Mouse (Mus musculus): Measurements from ENCODE around the gene Ing1. TPM values are rescaled to one million over a fixed set of nuclear protein-coding genes. Genes with fewer than 3 reads are reported as not detected.
A peak's percentile ranks its signal among the peaks of the same experiment; 100 is the strongest.

The Ing1 gene
- polyA plus RNA-seq, 1 experiment from 2014 or later, result 41.6 TPM

DNA sequence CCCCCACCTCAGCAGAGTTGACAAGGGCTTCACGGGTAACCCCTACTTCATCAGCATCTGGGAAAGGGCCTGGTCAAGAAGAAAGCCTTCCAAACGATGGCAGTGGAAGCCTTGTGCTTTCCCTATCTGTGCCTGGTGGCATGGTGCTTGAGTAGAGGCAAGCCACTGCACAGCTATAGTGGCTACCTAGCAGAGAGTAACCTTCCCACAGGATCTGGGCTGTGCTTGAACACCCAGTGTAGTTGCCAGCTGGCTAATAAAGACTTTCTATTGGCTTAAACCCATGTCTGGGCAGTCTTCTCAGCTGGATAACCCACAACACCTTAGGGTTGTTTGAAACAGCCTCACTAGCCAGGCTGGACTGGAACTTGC is 31.0 kb downstream of the Ing1 start:
- Histone ChIP-seq H3K9ac (ENCODE audit: low read depth, low read length) (no peak overlapping the region), H3K36me3 (ENCODE audit: control insufficient read depth, insufficient read depth, low read length) (no peaks in the 10 kb centered on the region), H3K27ac (ENCODE audit: low read depth, low read length) (no peak overlapping the region), H3K4me1 (replicated peaks; ENCODE audit: control insufficient read depth, insufficient read depth, low read length) (no peaks in the 10 kb centered on the region), H3K9me3 (ENCODE audit: control insufficient read depth, low read length) (no peaks in the 10 kb centered on the region), H3K27me3 (ENCODE audit: control insufficient read depth, insufficient read depth, low read length) (no peaks in the 10 kb centered on the region), H3K4me2 (replicated peaks; ENCODE audit: low read depth, low read length) (no peak overlapping the region), H3K4me3 (ENCODE audit: low read depth, low read length) (no peak overlapping the region)
- ATAC-seq (ENCODE audit: low FRiP score) (no peak), DNase-seq (ENCODE audit: low spot score) (no peak)
- 73% methylated on average over 2 of the region's 2 CpGs for WGBS

DNA sequence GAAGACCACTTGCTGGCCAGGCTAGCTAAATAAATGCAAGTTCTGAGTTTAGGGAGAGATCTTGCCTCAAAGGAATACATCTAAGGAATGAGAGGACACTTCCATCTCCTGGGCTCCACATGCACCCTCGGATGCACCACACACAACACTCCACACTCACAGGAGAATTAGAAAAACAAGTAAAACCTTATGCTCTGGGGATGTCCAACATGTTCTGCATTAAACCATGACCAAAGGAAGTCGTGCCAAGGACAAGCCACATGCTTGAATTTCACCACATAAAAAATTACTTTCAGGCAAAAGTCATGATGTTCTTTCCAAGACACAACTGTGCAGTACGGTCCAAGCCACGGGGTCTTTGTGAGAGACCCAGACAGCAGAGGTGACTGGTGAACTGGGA is 36.5 kb downstream of the Ing1 start:
- Histone ChIP-seq H3K4me3 (ENCODE audit: low read depth, low read length) (no peak overlapping the region), H3K27ac (ENCODE audit: low read depth, low read length) (no peak overlapping the region), H3K27me3 (ENCODE audit: control insufficient read depth, insufficient read depth, low read length) (no peaks in the 10 kb centered on the region), H3K4me1 (replicated peaks; ENCODE audit: control insufficient read depth, insufficient read depth, low read length) (no peaks in the 10 kb centered on the region), H3K36me3 (ENCODE audit: control insufficient read depth, insufficient read depth, low read length) (no peaks in the 10 kb centered on the region), H3K4me2 (replicated peaks; ENCODE audit: low read depth, low read length) (no peak overlapping the region), H3K9me3 (ENCODE audit: control insufficient read depth, low read length) (no peaks in the 10 kb centered on the region), H3K9ac (ENCODE audit: low read depth, low read length) (no peak overlapping the region)
- WGBS, result 79% methylated on average over 4 of the region's 4 CpGs
- DNase-seq (ENCODE audit: low spot score), result no peak
- ATAC-seq (ENCODE audit: low FRiP score), result no peak

DNA sequence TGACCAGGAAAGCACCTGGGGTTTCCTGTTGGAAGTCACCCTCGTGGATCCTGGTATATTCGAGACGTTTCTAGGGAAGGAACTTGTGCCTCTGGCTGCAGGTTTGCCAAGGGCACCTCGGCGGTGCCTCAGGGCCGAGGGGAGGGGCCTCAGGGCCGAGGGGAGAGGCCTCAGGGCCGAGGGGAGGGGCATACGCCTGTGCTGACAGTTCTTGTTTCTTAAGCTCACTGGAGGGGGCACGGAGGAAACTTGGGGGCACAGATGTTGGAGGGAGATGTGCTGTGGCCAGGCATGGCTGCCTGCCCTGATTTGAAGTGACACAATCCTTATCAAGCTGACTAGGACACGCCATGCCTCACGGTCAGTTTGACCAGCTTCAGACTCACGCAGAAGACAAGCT is 36.9 kb downstream of the Ing1 start:
- no peaks in the 10 kb centered on the region for H3K36me3 ChIP-seq (ENCODE audit: control insufficient read depth, insufficient read depth, low read length)
- H3K4me3 ChIP-seq (ENCODE audit: low read depth, low read length), result no peak overlapping the region
- no peaks in the 10 kb centered on the region for H3K27me3 ChIP-seq (ENCODE audit: control insufficient read depth, insufficient read depth, low read length)
- H3K9ac ChIP-seq (ENCODE audit: low read depth, low read length), result no peak overlapping the region
- no peaks in the 10 kb centered on the region for H3K4me1 ChIP-seq (replicated peaks; ENCODE audit: control insufficient read depth, insufficient read depth, low read length)
- ATAC-seq (ENCODE audit: low FRiP score) (no peak), DNase-seq (ENCODE audit: low spot score) (no peak)
- H3K4me2 ChIP-seq (replicated peaks; ENCODE audit: low read depth, low read length), result no peak overlapping the region
- no peak overlapping the region for H3K27ac ChIP-seq (ENCODE audit: low read depth, low read length)
- 51% methylated on average over 13 of the region's 13 CpGs for WGBS
- H3K9me3 ChIP-seq (ENCODE audit: control insufficient read depth, low read length), result no peaks in the 10 kb centered on the region

DNA sequence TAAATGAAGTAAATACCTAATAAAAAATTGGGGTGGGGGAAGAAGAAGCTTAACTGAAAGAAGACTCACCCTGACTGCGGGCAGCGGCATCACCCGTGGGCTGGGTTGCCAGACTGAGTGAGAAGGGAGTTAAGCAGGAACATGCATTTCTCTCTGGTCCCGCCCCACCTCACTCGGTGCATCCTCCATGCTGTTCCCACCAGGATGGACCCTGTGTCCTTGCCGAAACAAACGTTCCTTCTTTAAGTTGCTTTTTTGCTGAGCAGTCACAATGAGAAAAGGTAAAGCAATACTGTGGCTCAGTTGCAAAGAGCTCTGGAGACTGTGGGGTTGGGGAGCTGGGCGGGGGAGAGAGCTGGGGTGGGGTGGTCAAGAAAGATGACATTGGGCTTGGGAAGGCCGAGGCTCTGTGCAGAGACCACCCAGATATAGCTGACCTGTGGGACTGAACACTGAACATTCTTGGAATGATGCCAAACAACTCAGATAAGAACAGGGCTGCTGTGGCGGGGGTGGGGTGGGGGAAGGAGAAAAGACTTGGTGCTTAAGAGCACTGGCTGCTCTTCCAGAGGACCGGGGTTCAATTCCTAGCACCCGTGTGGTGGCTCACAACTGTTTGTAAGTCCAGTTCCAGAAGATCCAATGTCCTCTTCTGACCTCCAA is 38.0 kb downstream of the Ing1 start:
- no peaks in the 10 kb centered on the region for H3K27me3 ChIP-seq (ENCODE audit: control insufficient read depth, insufficient read depth, low read length)
- no peaks in the 10 kb centered on the region for H3K4me1 ChIP-seq (replicated peaks; ENCODE audit: control insufficient read depth, insufficient read depth, low read length)
- no peak overlapping the region for H3K4me3 ChIP-seq (ENCODE audit: low read depth, low read length)
- no peaks in the 10 kb centered on the region for H3K9me3 ChIP-seq (ENCODE audit: control insufficient read depth, low read length)
- no peak for ATAC-seq (ENCODE audit: low FRiP score)
- WGBS, result 79% methylated on average over 12 of the region's 12 CpGs
- DNase-seq (ENCODE audit: low spot score), result no peak
- no peak overlapping the region for H3K27ac ChIP-seq (ENCODE audit: low read depth, low read length)
- no peaks in the 10 kb centered on the region for H3K36me3 ChIP-seq (ENCODE audit: control insufficient read depth, insufficient read depth, low read length)
- no peak overlapping the region for H3K4me2 ChIP-seq (replicated peaks; ENCODE audit: low read depth, low read length)
- no peak overlapping the region for H3K9ac ChIP-seq (ENCODE audit: low read depth, low read length)

DNA sequence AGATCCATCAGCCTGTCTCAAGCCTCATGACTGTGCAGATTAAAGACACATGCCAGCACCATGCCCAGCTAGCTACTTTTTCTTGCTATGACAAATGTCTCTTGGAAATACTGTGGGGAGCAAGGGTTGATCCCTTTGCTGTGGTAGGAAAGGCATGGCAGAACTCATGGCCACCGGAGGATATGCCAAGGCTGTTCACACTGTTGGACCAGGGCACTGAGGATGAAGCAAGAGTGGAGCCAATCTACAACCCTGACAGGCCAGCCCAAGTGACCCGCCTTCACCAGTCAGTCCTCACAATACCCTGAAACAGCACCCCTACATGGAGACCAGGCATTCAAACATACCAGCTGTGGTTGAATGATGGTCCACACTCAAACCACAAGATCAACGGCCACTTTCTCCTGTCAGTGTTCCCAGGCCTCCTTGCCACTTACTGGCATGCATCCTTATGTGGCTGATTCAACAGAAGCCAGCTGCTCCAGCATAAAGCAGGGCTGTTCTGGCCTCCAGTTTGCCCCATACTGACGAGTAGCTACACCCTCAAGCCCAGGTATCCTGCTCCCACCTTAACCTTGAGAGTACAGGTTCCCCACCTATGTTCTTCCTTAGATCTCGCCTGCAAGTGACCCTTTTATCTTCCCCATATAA is 45.1 kb downstream of the Ing1 start:
- DNase-seq (ENCODE audit: low spot score) (no peak), ATAC-seq (ENCODE audit: low FRiP score) (no peak)
- Histone ChIP-seq H3K27me3 (ENCODE audit: control insufficient read depth, insufficient read depth, low read length) (no peaks in the 10 kb centered on the region), H3K9me3 (ENCODE audit: control insufficient read depth, low read length) (no peaks in the 10 kb centered on the region), H3K27ac (ENCODE audit: low read depth, low read length) (no peak overlapping the region), H3K4me3 (ENCODE audit: low read depth, low read length) (no peak overlapping the region), H3K9ac (ENCODE audit: low read depth, low read length) (no peak overlapping the region), H3K4me2 (replicated peaks; ENCODE audit: low read depth, low read length) (no peak overlapping the region), H3K36me3 (ENCODE audit: control insufficient read depth, insufficient read depth, low read length) (no peaks in the 10 kb centered on the region), H3K4me1 (replicated peaks; ENCODE audit: control insufficient read depth, insufficient read depth, low read length) (no peaks in the 10 kb centered on the region)
- WGBS, result 87% methylated on average over 5 of the region's 5 CpGs

DNA sequence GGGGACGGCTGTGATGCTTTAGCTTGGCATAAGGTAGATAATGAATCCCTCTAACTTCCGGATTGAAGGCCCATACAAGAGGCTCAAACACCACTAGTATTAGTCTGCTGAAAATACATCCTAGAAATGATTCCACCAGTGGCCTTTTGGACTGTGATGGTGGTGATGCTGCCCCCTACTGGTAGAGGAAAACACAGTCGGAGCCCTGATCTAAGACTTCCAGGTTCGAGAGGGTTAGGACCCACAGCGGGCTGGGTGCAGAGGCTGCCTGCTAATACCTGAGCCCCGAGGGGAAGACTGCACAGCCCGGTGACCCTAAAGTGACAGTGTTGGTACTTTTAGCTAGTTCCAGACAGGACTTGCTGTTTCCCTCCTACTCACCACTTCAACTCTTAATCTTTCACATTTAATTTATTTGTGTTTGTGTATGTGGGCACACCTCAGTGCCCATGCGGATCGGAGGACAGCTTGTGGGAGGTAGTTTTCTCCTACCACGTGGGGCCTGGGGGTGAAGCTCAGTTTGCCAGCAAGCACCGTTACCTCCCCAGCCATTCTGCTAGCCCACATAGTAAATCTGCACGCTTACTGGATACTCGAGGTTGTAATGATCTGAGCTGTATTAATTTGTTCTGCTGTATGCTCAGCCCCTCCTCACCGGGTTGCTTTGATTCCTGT is 46.8 kb downstream of the Ing1 start:
- Histone ChIP-seq H3K4me2 (replicated peaks; ENCODE audit: low read depth, low read length) (no peak overlapping the region), H3K36me3 (ENCODE audit: control insufficient read depth, insufficient read depth, low read length) (no peaks in the 10 kb centered on the region), H3K4me1 (replicated peaks; ENCODE audit: control insufficient read depth, insufficient read depth, low read length) (no peaks in the 10 kb centered on the region), H3K4me3 (ENCODE audit: low read depth, low read length) (no peak overlapping the region), H3K9ac (ENCODE audit: low read depth, low read length) (no peak overlapping the region), H3K27ac (ENCODE audit: low read depth, low read length) (no peak overlapping the region), H3K9me3 (ENCODE audit: control insufficient read depth, low read length) (no peaks in the 10 kb centered on the region), H3K27me3 (ENCODE audit: control insufficient read depth, insufficient read depth, low read length) (no peaks in the 10 kb centered on the region)
- WGBS, result 42% methylated on average over 14 of the region's 14 CpGs
- ATAC-seq (ENCODE audit: low FRiP score) (peak; percentile 51; the same call in 1 of the 2 replicates), DNase-seq (ENCODE audit: low spot score) (peak; percentile 82)

DNA sequence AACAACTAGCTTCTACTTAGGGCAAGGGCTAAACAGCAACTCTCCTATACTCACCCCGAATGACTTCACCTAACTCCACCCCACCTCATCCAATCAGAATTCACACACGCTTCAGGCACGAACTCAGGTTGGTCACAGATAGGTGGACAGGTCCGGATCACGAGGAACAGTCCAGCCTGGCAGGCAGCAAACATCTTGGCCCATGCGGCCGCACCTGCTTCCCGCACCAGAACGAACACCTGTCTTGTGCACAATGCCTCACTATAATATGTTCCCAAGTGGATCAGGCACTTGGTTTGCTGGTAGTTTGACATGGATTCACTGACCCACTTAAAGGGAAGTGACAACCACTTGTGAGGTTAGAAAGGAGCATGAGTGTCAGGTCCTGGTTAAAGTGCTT is 53.5 kb downstream of the Ing1 start:
- H3K9ac ChIP-seq (ENCODE audit: low read depth, low read length), result no peak overlapping the region
- H3K4me1 ChIP-seq (replicated peaks; ENCODE audit: control insufficient read depth, insufficient read depth, low read length), result no peaks in the 10 kb centered on the region
- no peaks in the 10 kb centered on the region for H3K9me3 ChIP-seq (ENCODE audit: control insufficient read depth, low read length)
- H3K4me3 ChIP-seq (ENCODE audit: low read depth, low read length), result no peak overlapping the region
- ATAC-seq (ENCODE audit: low FRiP score), result no peak
- no peak for DNase-seq (ENCODE audit: low spot score)
- H3K27me3 ChIP-seq (ENCODE audit: control insufficient read depth, insufficient read depth, low read length), result no peaks in the 10 kb centered on the region
- WGBS, result 97% methylated on average over 9 of the region's 9 CpGs
- H3K4me2 ChIP-seq (replicated peaks; ENCODE audit: low read depth, low read length), result no peak overlapping the region
- H3K36me3 ChIP-seq (ENCODE audit: control insufficient read depth, insufficient read depth, low read length), result 0 out of 2 replicates have a peak, but pooled peaks cover 9% of the 10 kb centered on the region
- H3K27ac ChIP-seq (ENCODE audit: low read depth, low read length), result no peak overlapping the region

All from hindbrain, embryonic 11.5 days (tissue).